8 mouse cellular contexts compared by ENCODE assay signal in the genomic region with DNA sequence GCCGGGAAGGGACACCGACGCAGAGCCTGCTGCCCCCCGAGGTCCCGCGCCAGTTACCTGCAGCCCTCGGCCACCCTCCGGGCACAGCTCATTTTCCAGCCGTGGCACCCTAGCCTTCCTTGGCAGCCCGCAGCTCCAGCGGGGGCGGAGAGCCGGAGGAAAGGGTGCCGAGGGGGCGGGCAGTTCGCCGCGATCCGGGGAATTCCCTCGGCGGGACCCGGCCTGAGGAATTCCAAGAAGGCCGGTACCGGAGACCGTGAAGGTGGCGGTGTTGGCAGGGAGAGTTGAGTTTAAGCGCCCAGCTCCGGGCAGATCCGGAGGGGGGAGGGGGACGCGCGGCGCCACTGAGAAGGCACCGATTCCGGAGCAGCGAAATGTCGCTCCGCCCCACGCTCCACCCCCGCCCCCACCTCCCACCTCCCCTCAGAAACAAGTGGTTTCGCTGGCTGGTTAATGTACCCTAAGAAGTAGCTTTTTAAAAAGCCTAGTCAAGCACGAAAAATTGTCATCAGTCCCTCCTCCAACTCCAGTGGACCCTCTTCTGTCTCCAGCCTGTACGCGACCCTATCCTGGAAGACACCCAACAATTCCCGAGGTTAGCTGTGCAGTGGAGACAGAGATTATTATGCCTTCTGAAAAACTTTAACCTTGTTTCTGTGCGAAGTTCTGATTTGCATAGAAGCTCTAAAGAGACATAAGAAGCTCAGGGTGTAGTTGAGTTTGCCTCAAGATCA. TPM values are rescaled to one million over a fixed set of nuclear protein-coding genes. Genes with fewer than 3 reads are reported as not detected.
DNase-seq lines count a peak whose midpoint lies in the region; ATAC-seq and TF ChIP-seq lines count a peak whose summit lies in the region.

No protein-coding gene starts in this region.

- intact Hi-C loops in left cerebral cortex, postnatal 14 days (cut with DNase I), result no loop called here

- peak overlapping the region; percentile 45 for H3K4me3 ChIP-seq in cortical plate, adult 2 months (ENCODE audit: insufficient read depth, low read length)
- H3K4me3 ChIP-seq in intestine, embryonic 15.5 days (replicated peaks), result peak overlapping the region; percentile 67

- H3K27me3 ChIP-seq in intestine, embryonic 15.5 days (replicated peaks), result peaks cover 19% of the 10 kb centered on the region

- peak; percentile 83 for DNase-seq in adrenal gland, adult 2 months
- peak; percentile 28 to 73 for DNase-seq in left cerebral cortex, postnatal 14 days (ENCODE audit: low spot score in 2 of 2)
- DNase-seq in lung, postnatal 4 days, result peak; percentile 70 to 80
- DNase-seq in right cerebral cortex, postnatal 36 days (ENCODE audit: low spot score in 2 of 2), result peak; percentile 38 to 44
- DNase-seq in T-cell, adult 2 months (ENCODE audit: low spot score), result no peak

- H3K27ac ChIP-seq in cortical plate, adult 2 months (ENCODE audit: insufficient read depth, low read length), result peak overlapping the region; percentile 88
- peak overlapping the region; percentile 54 for H3K27ac ChIP-seq in intestine, embryonic 15.5 days

- no peak for TF ChIP-seq POLR2A in cortical plate, adult 2 months (IDR thresholded peaks at IDR 0.05; ENCODE audit: extremely low read depth, insufficient read depth, low read length)

- H3K9me3 ChIP-seq in intestine, embryonic 15.5 days, result no peaks in the 10 kb centered on the region

- under 1% methylated on average over 46 of the region's 46 CpGs for WGBS in intestine, embryonic 15.5 days

- ATAC-seq in granulocyte monocyte progenitor cell, adult 5-6 weeks (replicated peaks; ENCODE audit: poor library complexity, severe bottlenecking), result peak; percentile 17; the same call in 1 of the 2 replicates
- peak; percentile 78 for ATAC-seq in intestine, embryonic 15.5 days

- no peaks in the 10 kb centered on the region; the same call in 1 of the 2 replicates for H3K4me1 ChIP-seq in cortical plate, adult 2 months (ENCODE audit: control insufficient read depth, insufficient read depth, low read length)
- peaks cover 19% of the 10 kb centered on the region for H3K4me1 ChIP-seq in intestine, embryonic 15.5 days (replicated peaks)

- H3K4me2 ChIP-seq in intestine, embryonic 15.5 days (replicated peaks), result peak overlapping the region; percentile 95

- no peak for TF ChIP-seq CTCF in cortical plate, adult 2 months (IDR thresholded peaks at IDR 0.05; ENCODE audit: extremely low read depth, insufficient read depth, low read length)

- no peaks in the 10 kb centered on the region for H3K36me3 ChIP-seq in intestine, embryonic 15.5 days

- peak overlapping the region; percentile 65 for H3K9ac ChIP-seq in intestine, embryonic 15.5 days

RNA-seq across cellular contexts. Expression of a gene that starts 32.5 kb away (rescaled TPM):
- total RNA-seq in adrenal gland, adult 2 months (2021), result 10 to 100 TPM in 1 of 2 experiments, 1 to 10 TPM in 1; 9.6 to 12.4 TPM
- 2.5 and 3.6 TPM in 2 replicates for polyA plus RNA-seq in adrenal gland, adult 2 months (2012; rRNA removed)
- polyA plus RNA-seq in cortical plate, adult 2 months (2012; rRNA removed), result 20.3 and 21.5 TPM in 2 replicates
- total RNA-seq in granulocyte monocyte progenitor cell, adult 5-6 weeks (2014; fragmentation: Nextera tagmentation), result 2.4 and 3.2 TPM in 2 replicates
- total RNA-seq in granulocyte monocyte progenitor cell, adult 5-6 weeks (2017), result 1.0 and 1.9 TPM in 2 replicates
- 7.9 and 8.1 TPM in 2 replicates for polyA plus RNA-seq in intestine, embryonic 15.5 days (2015; fragmentation: Nextera tagmentation; extraction: Ambion mirVana)
- 10 to 100 TPM; 78.1 to 80.5 TPM for total RNA-seq in left cerebral cortex, postnatal 14 days (2021)

Comparison
In these comparisons a context has a peak if more than half of its experiments do, and no peak if none do; other contexts are left out.
1. RNA of a gene that starts 32.5 kb away (total RNA-seq): 78.1 to 80.5 TPM in left cerebral cortex, postnatal 14 days; 9.6 to 12.4 TPM in adrenal gland, adult 2 months and 1.0 to 3.2 TPM in granulocyte monocyte progenitor cell, adult 5-6 weeks; every median in the first group is over 4 times any median in the second.